Mouse (Mus musculus): ENCODE measurements around the gene Hyal2. TPM values are rescaled to one million over a fixed set of nuclear protein-coding genes. Genes with fewer than 3 reads are reported as not detected.

Hyal2 gene
- 17.7 TPM for polyA plus RNA-seq (2017; shearing (Covaris generic))

DNA sequence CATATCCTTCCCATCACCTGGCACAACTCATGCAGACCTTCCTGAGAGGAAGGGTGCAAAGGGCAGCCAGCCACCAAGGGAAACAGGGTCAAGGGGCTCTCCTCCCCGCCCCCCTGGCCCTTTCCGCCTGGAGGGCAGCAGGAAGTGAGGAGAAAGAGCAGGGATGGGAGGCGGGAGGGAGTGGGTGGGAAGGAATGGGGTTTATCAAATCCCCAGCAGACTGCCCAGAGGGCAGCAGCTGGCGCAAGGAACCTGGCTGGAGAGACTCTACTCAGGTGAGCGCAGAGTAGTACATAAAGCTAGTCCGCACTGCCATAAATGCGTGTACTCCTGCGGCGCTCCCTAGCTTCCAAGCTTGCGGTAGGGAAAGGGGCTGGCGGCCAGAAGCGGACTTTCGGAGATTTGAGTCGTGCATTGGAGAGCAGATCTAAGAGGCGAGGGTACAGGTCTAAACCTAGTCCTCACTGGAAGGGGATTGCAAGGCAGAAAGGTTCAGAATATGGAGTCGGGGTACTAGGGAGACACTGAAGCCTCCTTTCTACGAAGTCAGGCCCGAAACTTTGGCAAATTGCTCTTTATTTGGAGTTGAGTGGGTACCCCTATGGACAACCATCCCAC lies at the start of gene Hyal2:
Gene Hyal2 (plus strand): TSS at position 244 of the 618 bp plus-strand sequence.

DNA sequence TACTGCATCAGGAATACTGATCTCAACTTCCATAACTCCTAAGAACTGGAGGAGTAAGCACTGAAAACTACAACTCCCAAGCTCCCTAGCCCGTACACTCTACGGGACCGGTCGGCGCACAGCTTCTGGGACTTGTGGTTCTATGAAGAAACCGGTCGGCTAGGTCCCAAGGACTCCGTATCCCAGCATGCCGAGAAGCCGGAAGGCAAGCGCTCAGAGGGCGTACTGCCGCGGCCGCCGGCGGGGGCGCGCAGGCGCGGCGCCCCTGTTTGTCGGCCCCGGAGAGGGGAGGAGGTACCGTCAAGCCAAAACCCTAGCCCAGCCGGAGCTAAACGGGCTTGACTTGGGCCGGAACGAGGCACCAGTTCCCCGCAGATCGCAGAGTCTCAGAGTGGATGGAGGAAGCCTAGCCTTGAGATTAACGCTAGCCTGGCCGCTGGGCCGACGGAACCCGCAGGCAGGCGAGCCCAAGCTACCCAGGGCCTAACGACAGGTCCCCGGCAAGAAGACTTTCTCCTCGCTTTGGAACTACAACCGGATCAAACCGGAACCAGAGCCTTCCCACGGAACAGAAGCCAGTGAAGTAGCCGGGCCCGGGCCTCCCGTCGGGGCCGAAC lies 33.8 kb upstream of the Hyal2 start, which contains the start of gene Tmem115:
Gene Tmem115 (plus strand): TSS at position 155 of the 617 bp plus-strand sequence.

DNA sequence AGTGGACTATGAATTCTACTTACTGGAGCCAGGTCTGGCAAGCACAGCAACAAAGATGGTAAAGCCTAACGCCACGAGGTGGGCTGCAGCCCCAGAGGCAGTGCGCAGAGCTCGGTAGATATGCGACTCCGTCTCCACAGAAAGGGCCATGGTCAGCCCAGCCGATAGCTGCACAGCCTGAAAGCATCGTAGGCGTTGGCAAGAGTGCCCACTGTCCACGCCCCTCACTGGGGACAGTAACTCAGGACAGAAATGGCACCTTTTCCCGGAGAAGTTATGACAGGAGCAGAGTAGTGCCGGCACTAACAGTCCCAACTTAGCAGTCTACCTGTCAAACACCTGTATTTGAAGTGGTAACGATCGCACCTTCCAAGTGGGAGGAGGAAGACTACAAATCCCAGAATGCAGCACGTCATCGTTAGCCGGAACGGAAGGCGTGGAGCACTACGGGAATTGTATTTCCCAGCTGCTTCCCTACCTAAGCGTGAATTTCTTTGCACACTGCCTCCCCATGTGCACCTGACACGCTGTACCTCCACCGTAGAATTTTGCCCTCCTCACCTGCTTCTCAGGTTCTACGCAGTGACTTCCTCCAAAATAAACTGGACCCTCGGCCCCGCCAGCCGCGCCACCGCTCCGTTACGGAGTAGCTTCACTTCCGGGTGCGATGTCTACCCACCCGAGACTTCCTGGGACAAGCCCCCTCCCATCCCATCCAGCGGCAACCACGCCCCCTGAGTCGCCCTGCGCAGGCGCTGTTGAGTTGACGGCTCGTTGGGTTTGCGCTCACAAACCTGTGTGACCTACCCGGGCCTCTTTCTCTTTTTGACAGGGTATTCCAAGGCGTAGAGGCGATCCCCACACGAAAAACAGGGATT lies 26.0 kb upstream of the Hyal2 start, which contains the start of the genes Cyb561d2 and Nprl2:
Gene Cyb561d2 (minus strand): TSS at position 720 of the 878 bp plus-strand sequence.
Gene Nprl2 (plus strand): TSS at position 753 of the 878 bp plus-strand sequence.

DNA sequence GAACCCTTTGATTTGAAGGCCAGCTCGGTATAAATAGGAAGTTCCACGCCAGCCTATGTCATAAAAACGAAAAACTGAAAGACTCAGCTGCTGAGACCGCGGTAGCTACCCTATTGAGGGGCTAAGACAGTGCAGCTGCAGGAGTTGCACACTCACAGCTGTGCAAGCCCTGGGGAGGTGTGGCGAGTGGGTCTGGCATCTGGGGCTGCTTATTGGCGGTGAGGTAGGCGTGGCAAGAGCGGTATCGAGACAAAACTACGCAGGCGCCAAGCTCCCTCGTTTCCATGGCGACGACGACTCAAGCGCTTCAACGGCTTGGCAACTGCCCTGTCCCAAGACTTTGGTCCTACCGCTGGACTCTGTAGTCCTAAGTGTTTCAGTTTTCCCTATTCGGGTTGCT lies 20.7 kb upstream of the Hyal2 start, which contains the start of gene Zmynd10:
Gene Zmynd10 (plus strand): TSS at position 273 of the 400 bp plus-strand sequence.

DNA sequence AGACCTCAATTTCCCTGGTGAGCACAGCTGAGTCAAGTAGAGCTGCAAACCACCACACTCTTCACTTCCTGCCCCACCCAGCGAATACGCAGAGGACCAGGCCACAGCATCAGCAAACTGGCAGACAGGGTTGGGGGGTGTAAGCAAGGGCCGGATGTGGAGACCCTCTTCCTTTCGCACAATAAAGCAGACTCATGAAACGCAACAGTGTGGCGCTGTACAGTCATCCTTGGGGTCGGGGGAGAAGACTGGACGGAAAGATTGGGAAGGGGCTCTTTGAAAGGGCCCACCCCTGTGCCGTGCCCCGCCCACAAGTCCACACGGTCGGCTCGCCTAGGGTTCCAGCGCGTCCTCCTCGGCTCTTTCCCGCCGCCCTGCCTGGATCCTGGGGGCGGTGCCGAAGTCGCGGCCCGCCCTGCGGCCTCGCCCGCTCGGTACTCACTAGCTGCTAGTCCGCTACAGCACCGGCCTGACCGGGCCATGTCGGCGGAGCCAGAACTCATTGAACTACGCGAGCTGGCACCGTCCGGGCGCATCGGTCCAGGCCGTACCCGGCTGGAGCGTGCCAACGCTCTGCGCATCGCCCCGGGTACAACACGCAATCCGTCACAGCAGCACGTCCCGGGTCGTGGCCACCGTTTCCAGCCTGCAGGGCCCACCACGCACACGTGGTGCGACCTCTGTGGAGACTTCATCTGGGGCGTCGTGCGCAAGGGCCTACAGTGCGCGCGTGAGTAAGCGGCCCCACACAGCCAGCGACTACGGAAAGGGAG lies 16.4 kb upstream of the Hyal2 start, which contains the start of gene Rassf1:
Gene Rassf1 (plus strand): TSS at position 439 of the 773 bp plus-strand sequence.

DNA sequence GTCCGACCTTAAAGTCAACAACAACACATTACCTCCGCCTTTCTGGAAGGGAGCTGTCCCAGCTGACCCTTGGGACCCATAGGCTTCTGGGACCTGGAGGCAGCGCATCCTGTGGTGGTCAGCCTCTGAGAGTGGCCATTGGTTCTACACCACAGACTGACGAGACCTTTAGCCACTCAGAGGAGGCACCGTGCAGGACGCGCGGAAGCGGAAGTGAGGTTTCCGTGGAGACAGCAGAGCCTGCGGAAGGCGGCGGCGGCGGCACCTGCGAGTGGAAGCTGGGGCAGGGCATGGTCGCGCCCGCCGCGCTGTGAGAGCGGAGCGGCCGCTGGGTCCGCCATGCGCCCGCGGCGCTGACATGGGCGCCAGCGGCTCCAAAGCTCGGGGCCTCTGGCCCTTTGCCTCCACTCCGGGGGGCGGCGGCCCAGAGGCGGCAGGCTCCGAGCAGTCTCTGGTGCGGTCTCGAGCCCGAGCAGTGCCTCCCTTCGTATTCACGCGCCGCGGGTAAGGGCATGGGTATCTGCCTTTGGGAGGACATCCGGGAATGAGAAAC lies 4.6 kb upstream of the Hyal2 start, which contains the start of gene Tusc2:
Gene Tusc2 (plus strand): TSS at position 227 of the 553 bp plus-strand sequence.

DNA sequence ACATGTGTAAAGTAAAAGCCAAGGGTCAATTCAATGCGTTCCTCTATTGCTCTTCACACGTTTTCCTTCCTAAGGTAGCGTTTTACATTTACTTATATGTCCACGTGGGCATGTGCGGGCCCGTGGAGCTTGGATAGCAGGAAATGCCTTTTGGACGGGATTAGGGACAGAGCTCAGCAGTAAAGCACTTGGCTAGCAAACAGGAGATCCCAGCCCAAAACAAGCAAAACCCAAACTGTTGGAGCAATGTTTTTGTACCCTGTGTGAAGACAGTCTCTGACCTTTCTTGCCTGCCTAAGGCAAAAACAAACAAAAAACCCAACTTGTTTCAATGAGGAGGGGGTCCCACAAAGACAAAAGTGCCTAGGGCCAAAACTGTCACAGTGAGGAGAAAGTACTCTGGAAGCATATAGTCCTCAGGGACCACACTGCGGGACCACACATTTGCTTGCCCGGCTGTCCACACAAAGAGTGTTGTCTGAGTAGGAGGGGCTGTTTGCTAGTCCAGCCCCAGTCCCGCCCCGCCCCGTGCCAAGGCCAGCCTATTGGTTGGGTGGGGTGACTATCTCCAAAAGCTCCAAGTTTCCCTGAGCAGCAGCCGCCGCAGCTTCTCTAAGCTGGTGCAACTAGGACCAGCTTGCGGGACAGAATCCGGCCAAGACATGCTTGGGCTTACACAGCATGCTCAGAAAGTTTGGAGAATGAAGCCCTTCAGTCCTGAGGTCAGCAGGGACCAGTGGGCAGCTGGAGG lies 8.8 kb downstream of the Hyal2 start, which contains the start of gene Hyal1:
Gene Hyal1 (plus strand): TSS at position 571 of the 751 bp plus-strand sequence.

DNA sequence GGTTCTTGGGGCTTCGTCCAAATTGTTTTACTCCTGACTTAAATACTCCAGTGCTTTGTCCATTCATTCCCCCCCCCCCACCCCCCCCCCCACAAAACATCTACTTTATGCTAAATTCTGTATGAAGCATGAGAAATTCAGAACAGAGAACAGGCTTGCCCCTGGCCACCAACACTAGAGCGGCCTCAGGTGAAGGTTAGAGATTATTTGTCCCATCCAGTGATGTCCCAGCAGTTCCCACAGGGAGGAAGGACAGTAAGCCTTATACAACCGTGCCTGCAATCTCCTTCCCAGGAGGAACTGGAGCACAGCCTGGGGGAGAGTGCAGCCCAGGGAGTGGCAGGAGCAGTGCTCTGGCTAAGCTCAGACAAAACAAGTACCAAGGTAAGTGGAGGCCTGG lies 10.8 kb downstream of the Hyal2 start, which contains the start of gene Naa80:
Gene Naa80 (plus strand): TSS at position 301 of the 400 bp plus-strand sequence.

DNA sequence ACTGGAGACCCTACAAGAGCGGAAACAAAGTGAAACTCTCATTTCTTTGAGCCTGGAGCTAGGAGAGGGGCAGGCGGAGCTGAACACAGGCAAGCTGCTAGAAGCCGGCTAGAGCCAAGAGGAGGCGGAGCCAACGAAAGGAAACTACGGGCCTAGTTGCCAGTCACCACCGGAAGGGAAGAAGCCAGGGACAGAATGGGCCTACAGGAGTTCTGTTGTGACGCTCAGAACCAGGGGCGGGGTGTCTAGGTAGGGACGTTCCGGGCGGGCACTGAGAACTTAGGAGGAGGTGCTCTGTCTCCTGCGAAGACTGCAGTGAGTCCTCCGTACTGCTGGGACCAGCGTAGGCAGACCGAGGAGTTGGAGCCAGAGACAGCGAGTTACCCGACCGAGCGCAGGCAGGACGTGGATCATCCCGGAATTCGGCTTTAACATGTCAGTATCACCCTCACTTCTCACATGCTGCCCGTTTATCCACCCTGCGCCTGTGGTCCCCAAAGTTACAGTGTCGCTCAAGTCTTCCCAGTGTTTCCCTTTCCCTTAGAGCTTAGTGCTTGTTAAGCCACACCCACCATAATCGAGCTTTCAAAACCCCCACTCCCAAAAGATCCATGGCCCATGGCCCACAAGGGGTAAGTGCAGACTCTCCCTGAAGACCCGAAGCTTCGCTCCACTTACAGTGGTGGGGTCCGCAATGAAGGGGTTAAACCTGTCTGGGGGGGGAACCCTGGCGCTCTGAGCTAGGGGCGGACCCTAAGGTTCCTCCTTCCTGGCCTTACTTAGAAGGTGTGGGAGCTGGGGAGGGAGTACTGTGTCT lies 13.0 kb downstream of the Hyal2 start, which contains the start of gene Hyal3:
Gene Hyal3 (plus strand): TSS at position 318 of the 817 bp plus-strand sequence.

DNA sequence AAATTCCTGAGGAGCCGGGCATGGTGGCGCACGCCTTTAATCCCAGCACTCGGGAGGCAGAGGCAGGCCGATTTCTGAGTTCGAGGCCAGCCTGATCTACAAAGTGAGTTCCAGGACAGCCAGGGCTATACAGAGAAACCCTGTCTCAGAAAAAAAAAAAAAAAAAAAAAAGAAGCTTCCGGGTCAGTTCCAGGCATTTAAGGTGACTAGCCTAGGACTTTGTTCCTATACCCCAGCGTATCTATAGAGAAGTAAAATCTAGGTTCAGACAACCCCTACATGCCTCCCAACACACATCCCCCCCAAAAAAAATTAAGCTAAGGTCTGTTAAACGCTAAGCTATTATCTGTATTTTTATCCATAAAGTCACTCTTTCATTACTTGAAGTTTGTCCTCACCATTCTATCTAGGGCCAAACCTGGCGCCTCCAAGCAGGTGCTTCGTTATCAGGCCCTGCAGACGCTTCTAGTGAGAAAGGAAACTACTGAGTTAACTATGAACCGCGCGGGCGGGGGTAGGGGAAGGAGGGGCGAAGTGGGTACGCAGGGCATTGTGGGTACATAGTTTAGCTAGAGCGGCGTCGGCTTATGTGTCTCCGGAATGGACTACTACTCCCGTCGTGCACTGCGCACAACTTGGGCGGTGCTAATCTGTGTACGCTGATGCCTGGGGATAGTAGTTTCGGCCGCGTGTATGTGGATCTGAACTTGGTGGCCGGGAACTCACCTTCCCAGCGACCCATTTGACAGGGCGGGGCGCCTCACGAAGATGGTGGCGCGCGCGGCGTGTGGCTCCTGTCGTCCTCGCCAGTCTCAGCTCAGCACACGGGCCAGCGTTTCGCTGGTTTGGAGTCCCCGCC lies 19.5 kb downstream of the Hyal2 start, which contains the start of gene Ifrd2:
Gene Ifrd2 (plus strand): TSS at position 669 of the 859 bp plus-strand sequence.

DNA sequence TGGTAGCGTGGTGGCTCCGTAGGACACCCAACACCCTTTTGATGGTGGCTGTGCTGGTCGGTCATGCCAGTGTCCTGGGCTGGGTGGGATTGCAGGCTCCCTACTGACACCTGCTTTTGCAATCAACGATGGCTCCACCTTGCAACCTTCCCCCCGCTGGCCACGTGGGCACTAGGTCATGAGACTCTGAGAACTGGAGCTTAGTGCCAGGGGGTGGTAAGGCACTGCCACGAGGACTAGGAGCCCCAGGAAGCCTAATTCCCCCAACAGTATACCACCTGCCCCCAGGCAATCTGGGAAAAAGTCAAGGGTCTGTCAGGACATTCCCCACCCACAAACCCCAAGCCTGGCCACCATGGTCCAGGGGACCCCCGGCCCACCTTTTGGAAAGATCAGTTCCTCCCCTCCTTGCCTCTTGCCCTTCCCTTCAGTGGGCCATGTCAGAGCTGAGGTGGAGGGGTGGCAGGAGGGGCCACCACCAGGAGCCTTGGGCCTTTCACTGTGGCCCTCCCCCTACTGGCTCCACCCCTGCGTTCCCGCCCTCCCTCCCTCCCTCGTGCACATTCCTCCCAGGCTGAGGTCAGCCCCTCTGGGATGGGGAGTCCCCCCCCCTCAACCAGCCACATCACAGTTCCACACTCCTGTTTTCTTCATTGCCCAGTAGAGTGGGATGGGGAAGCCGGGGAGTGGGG lies 41.1 kb downstream of the Hyal2 start, which contains the start of gene Sema3b:
Gene Sema3b (minus strand): TSS at position 489 of the 692 bp plus-strand sequence.

Other genes starting within 250 kb of the Hyal2 start
- gene Hemk1, start 229.6 kb upstream of the Hyal2 start, polyA plus RNA-seq (2017; shearing (Covaris generic)): 26.2 TPM
- 2.4 TPM for gene 6430571L13Rik, start 227.3 kb upstream of the Hyal2 start, polyA plus RNA-seq (2017; shearing (Covaris generic))
- 0.87 TPM for gene Cacna2d2, start 168.3 kb upstream of the Hyal2 start, polyA plus RNA-seq (2017; shearing (Covaris generic))
- 63.5 TPM for gene Tmem115, start 34.0 kb upstream of the Hyal2 start, polyA plus RNA-seq (2017; shearing (Covaris generic))
- gene Cyb561d2, start 25.8 kb upstream of the Hyal2 start, polyA plus RNA-seq (2017; shearing (Covaris generic)): 62.6 TPM
- 68.1 TPM for gene Nprl2, start 25.7 kb upstream of the Hyal2 start, polyA plus RNA-seq (2017; shearing (Covaris generic))
- gene Zmynd10, start 20.6 kb upstream of the Hyal2 start, polyA plus RNA-seq (2017; shearing (Covaris generic)): 4.1 TPM
- gene Rassf1, start 16.4 kb upstream of the Hyal2 start, polyA plus RNA-seq (2017; shearing (Covaris generic)): 91.3 TPM
- 13.4 TPM for gene Tusc2, start 4.7 kb upstream of the Hyal2 start, polyA plus RNA-seq (2017; shearing (Covaris generic))
- gene Hyal1, start 9.0 kb downstream of the Hyal2 start, polyA plus RNA-seq (2017; shearing (Covaris generic)): 6.9 TPM
- 26.1 TPM for gene Naa80, start 10.9 kb downstream of the Hyal2 start, polyA plus RNA-seq (2017; shearing (Covaris generic))
- gene Hyal3, start 12.9 kb downstream of the Hyal2 start, polyA plus RNA-seq (2017; shearing (Covaris generic)): 0.85 TPM
- 24.9 TPM for gene Ifrd2, start 19.7 kb downstream of the Hyal2 start, polyA plus RNA-seq (2017; shearing (Covaris generic))
- not detected for gene Sema3b, start 41.3 kb downstream of the Hyal2 start, polyA plus RNA-seq (2017; shearing (Covaris generic))
- 327 TPM for gene Gnai2, start 67.4 kb downstream of the Hyal2 start, polyA plus RNA-seq (2017; shearing (Covaris generic))
- gene Slc38a3, start 101.6 kb downstream of the Hyal2 start, polyA plus RNA-seq (2017; shearing (Covaris generic)): not detected
- 0.77 TPM for gene Gnat1, start 111.8 kb downstream of the Hyal2 start, polyA plus RNA-seq (2017; shearing (Covaris generic))
- gene Sema3f, start 142.5 kb downstream of the Hyal2 start, polyA plus RNA-seq (2017; shearing (Covaris generic)): not detected
- 360 TPM for gene Rbm5, start 203.1 kb downstream of the Hyal2 start, polyA plus RNA-seq (2017; shearing (Covaris generic))